Mouse (Mus musculus) erythroblast, embryonic 14.5 days (primary cell): Measurements from ENCODE around the gene Klk10.

ENCODE experiments used
- GATA1 ChIP-seq: IDR thresholded peaks from 2 replicates; pipeline ENCODE4 v1.6.1; 2012; ENCODE audit warnings: low read length, inconsistent platforms, mixed read lengths
- TAL1 ChIP-seq: IDR thresholded peaks from 3 replicates; pipeline ENCODE4 v1.6.1; 2012; ENCODE audit warnings: low read length, inconsistent platforms, mixed read lengths

DNA sequence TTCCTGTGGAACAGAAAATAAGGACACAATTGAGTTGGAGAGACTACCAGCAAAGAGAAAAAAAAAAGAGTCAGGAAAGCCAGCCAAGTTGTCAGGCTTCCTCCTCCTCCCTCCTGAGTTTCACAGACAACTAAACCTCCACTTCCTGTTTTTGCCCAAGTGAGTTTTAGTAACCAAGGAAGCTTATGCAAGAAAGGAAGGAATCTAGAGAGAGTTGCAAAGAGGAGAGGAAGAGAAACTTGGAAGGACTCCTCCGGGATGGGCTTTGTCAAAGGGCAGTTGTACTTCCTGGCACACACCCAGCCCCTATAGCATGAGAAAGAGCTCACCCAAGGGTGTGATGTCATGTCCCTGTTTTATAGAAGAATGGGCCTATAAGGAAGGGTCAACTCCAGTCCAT is 33.0 kb upstream of the Klk10 start:
- TF ChIP-seq TAL1 (no peak), GATA1 (no peak)
